Mouse (Mus musculus) c-Kit-negative CD71-positive TER-119-positive erythroid progenitor cells, embryonic 14.5 days (primary cell): ENCODE measurements around the gene Abhd4.

Experiments
- DNase-seq: peaks from one replicate; pipeline ENCODE4 v3.0.0-alpha.2; 2013; ENCODE audit warnings: low read depth, low spot score

Abhd4 gene

DNA sequence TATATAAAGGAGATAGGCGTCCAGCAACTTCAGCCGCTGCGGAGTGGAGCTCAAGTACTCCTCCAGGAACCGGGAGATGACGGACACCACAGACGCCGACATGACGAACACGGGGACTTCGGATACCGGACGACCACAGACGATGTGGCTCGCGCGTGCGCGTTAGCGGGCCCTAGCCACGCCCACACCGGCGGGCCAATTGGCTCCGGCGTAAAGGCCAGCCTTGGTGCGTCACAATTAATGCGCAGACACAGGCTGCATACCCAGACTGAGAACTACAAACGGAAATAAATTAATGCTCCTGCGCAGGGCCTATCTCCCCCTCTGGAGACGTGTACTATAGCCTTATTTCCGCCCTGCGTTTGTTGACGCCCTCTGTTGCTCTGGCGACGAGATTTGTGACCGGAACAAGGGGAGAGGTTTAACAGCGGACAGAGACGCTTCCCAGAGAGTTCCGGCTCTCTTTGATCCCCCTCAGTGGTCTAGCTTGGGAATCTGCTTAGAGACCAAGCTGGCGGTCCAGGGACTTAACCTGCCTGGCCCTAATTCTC, at the start of gene Abhd4, which contains the start of gene Dad1:
Gene Abhd4, plus strand, starts transcription at position 448 of the 551 bp plus-strand sequence.
Gene Dad1, minus strand, starts transcription at position 364 of the 551 bp plus-strand sequence.
- DNase-seq: peak; percentile 92

DNA sequence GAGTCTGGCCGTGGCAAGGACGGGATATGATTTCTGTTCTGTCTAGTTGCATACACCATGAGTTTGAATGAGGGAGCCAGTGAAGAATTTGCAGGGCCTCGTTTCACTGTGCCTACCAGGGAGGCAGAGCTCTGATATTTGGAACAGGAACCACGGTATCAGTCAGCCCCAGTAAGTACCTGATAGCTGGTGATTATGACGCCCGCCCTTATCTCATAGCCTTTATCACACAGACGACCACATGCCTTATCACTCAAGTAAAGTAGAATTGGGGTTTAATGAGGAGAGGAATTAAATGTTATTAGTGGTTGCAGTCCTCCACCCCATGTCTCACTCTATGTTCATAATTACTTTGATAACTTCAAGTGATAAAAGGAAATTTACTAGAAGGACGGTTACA, 49.7 kb upstream of the Abhd4 start:
- no peak for DNase-seq

DNA sequence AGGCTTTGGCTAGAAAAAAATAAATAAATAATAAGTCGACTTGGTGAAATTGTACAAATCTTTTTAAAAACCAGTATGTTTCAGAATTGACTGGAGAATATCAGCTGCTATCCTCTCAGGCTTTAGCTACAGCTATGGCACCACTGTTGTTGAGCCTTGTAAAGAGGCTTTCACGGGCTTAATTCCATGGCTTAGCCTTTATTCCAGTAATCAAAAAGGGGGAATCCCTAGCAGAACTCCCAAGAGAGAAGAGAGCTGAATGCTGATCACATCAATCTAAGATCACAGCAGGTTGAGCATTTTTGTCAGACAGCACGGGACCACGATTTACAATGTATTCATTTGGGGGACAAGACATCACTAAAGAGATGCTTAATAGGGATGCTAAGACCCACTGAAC, 49.2 kb upstream of the Abhd4 start:
- no peak for DNase-seq

DNA sequence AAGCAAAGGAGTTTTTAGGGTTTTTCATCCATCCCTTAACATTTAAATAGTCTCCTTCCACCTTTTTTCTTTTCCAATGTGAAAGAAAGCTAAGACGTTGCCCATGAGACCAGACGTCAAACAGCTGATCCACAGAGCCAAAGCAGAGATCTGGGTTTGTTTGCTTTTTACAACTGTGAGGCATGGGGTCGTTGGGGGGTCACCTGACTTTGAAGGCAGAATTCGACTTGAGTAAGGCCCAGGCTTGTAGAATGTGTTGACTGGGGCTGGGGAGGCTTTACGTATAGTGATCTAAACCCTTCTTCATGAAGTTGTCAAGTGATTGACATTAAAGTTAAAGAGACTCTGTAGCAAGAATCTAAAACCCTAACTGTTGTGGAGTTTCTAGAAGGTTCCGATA, 48.1 kb upstream of the Abhd4 start:
- no peak for DNase-seq

DNA sequence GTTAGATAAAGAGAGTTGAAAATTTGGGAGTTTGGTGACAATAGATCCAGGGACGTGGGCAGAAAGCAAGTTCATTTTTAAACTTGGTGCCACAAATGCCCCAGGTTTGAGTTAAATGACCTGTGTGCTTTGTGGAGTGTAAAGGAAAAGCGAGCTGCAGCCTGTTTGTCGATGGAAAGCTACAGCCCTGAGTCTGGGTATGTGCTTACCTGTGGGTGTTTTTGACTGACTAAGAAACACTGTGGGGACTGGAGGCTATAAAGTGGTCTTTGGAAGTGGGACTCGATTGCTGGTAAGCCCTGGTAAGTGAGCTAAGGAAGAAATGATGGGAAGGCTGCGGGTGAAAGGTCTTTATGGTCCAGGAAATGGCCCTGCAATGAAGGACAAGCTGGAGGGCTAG, 47.7 kb upstream of the Abhd4 start:
- no peak for DNase-seq

DNA sequence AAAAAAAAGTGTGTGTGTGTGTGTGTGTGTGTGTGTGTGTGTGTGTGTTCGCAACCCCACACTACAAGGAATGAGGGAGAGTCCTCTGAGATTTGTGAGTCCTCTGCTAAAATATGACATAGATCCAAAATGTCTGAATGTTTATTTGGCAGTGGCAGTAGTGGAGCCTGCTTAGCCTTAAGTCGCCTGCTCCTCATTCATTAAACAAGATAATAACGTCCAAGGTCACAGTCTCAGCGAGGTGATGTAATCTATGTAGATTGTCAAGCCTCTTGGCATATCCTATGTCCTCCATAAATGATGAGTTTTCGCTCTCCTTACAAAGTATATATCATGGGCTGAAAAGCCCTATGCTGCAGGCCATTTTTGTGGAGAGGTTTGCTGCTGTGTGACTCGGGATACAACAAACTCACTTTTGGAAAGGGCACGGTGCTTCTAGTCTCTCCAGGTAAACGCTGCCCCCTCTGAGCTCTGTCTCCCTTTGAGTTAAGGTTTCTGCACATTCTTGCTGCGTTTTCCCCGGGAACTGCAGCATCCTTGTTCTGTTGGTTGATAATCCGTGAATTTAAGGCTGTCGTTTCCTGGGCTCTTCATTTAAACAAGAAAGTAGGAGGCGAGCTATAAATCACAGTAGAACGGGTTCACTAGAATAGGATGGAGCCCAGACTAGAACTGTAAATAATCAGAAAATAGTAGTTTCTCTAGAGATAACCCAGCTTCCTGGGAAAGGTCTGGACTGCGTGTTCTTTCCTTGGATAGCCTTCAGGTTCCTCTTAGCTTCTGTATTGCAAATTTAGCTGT, 47.0 kb upstream of the Abhd4 start:
- no peak for DNase-seq

DNA sequence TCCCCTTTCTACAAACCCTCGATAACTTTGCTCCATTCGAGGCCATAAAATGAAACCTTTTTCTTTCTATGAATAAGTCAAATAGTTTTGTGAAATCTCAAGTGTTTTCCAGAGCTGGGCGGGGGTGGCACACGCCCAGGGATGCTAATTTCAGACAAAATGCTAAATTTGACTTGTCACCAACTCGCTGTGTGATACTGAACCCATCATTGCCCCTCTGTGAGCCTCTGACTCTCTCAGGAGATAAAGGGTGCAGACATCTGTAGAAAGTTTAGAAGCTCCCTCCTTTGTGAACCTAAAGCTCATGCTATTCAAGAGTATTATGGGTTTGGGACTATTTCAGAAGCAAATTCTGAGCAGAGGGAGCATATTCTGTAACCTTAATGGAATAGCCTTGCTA, 46.1 kb upstream of the Abhd4 start:
- no peak for DNase-seq

DNA sequence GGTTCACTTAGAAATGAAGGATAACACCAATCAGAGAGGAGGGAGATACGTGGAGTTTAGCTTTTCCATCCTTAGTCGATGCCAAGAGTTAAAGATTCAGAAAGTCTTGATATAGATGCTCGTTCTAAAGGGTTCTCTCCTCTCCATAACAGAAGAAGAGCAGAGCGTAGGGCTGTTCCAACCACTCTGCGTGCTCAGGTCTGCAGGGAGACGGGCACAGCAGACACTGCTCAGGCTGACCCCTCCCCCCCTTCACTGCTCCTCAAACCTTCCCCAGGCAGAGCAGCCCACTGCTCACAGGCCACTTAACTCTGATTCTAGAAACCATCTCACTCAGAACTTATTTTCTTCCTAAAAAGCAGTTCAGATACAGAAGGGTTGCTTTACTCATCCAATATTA, 45.2 kb upstream of the Abhd4 start:
- no peak for DNase-seq

DNA sequence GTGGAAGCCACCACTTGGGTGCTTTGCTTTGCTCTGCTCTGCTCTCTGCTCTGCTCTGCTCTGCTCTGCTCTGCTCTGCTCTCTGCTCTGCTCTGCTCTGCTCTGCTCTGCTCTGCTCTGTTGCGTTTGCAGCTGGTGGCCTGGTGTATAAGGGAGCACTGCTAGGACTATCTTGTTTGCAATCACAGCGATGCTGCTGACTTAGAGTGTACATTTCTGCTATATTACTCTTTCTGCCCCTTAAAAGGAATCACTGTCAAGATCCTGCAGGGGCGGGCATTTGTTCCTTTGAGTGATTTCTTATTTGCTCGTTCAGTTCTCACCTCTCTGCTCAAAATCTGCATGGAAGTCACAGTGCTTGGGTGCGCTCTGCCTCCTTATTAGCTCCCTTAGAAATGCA, 44.1 kb upstream of the Abhd4 start:
- DNase-seq: no peak

DNA sequence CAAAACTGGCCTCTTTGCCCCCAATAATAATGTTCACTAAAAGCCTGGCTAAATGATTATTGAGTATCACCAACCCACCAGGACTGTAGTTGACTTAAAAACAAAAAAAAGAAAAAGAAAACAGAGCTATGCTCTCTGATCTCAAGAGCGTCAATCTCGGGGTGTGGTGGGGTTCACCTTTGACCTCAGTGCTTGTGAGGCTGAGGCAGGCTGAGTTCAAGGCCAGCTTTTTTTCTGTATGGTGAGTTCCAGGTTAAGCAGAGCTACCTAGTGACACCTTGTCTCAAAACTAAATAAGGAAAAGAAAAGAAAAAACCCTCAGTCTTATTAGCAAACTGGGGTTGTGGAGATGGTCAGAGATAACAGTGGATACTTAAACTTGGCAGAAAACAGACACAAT, 43.6 kb upstream of the Abhd4 start:
- no peak for DNase-seq

DNA sequence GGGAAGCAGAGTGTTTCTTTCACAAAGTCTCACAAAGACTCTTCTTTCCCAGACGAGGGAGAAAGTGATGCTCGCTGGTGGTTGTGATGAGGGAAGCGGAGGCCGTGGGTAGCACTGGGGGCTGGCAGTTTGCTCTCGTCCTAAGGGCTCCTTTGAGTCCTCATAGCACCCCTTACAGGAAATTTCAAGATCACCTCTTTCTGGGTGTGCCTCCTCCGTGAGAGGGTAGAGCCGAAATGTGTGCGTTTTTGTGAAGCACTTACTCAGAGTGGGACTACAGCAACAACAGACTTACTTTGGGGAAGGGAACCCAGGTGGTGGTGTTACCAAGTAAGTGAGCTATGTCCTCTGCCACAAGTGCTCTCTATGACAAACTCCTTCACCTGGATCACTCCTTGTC, 42.8 kb upstream of the Abhd4 start:
- DNase-seq: no peak

DNA sequence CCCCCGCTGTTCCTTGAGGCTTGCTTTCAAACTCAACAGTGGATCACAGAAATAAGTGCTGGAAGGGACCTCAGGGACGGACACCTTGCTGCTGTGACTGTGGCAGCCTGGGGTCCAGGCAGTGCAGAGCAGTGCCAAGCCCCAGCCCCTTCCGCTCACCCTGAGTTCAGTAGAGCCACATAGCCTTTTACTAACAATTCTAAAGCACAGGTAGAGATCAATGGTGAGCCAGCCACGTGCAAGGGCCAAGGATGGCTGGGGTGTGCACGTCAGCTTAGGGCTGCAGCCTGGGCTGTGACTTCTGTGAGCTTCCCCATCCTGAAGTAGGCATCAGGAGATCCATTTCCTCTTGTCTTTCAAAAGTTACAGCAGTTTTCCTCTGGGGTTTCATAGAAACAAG, 42.2 kb upstream of the Abhd4 start:
- no peak for DNase-seq

DNA sequence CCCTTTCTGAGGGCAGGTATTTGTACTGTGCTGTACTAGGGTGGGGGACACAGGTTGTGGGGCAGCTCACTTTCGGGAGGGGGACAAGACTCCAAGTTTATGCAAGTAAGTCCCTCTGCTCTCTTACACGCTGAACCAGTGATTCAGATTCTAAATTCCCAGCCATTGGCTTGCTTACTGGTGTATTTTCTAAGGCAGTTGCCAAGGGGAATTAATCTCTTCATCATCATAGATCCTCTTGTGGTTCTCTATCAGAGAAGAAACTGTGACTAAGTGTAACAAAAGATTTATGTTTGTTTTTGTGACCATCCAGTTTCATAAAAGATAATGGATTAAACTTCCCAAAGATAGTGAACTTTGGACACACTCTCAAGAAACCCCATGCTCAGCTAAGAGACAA, 40.3 kb upstream of the Abhd4 start:
- DNase-seq: no peak

DNA sequence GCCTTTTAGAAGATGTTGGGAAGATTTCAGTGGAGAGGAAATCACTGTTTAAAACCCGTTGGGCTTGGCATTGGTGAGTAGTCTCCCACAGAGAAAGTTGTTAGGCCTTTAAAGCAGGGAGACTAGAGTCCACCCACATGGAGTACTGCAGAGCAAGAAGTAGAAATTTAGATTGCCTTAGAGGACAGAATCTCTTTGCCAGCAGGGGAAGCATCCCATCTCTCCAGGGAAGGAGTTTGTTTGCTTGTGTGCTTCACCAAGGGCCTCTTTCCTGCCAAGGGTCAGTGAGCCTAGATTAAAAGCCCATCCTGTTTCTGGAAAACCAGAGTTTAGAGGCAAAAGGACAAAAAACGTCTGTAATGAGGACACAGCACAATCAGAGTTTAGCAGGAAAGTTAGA, 39.5 kb upstream of the Abhd4 start:
- DNase-seq: no peak

DNA sequence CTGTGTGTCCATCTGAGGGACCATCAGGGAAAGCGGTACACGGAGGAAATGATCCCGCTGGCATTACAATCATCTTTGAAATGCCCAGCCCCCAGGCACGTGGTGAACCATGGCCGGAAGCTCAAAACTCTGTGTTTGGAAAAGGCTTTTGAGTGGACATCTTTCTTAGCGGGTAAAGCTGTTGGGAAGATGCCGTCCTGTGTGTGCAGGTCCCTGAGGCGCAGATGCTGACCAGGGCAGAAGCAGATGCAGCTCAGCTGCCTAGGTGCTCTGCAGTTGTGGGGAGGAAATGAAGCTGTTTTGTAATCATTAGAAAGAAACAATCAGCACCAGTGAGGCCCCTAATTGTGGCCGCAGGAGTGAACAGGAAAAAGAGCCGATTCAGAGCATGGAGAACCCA, 39.1 kb upstream of the Abhd4 start:
- no peak for DNase-seq

DNA sequence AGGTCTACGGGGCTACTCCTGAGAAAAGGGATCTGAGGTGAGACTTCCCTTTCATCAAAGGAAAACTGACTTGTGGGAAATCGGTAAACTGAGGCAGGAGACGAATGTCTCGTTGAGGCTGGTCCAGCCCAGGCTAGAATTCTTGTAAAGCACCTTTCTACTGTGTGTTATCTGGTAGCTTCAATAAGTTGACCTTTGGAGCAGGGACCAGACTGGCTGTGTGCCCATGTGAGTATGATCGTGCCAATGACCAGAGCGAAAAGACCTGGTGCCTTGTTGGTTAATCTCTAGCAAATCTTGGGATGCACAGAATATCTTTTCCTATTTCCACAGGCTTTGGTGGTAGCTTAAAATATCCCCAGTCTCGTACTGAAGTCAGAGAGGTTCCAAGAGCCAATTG, 37.9 kb upstream of the Abhd4 start:
- DNase-seq: no peak

DNA sequence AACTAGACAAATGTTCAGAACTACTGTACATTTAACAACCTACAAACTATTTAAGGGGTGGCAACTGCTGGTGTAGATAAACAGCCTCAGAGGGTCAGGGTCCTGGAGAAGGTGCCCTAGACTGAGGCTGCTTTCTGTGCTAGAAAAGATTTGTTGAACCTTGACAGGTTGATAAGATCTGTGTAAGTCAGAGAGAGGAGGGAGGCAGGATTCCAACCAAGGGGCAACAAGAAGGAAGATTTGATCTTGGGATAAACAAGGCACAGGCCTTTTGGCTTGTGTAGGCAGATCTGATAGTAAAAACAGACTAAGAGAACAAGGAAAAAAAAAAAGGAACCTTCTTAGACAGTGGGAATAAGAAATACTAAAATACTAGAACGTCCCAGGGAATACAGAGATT, 35.8 kb upstream of the Abhd4 start:
- no peak for DNase-seq

DNA sequence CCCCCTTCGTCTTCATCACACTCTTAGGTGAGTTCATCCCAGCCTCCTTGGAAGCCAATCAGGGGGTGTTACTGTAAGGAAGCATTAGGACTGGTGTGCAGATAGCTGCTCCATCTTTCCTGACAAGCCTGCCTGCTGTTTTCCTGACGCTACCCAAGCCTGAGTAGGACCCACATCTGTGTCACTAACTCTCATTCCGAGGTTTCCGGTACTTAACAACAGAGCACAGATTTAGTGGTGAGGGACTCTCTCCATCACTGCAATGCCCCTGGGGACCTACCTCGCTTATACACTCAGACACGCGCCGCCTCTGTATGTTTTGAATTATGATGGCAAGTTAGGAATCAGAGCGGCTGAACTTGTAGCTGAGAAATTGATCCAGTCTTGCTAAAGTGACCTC, 35.3 kb upstream of the Abhd4 start:
- DNase-seq: no peak

DNA sequence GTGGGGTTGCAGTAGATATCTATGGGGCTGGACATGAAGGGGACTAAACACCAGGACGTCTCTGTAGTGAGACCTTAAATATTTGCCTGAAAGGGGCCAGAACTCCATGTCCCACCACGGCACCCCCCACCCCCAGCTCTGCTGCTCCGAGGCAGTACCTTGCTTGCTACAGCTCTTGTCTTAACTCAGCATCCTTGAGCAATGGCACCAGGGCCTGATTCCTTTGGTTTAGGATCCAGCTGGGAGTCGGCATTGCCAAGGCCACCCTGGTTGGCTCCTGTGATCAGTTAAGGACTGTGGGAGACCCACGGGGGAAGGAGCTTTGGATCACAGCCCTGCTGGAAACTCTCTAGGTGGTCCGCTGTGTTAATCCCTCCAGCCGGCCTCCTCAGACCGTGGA, 34.7 kb upstream of the Abhd4 start:
- no peak for DNase-seq

DNA sequence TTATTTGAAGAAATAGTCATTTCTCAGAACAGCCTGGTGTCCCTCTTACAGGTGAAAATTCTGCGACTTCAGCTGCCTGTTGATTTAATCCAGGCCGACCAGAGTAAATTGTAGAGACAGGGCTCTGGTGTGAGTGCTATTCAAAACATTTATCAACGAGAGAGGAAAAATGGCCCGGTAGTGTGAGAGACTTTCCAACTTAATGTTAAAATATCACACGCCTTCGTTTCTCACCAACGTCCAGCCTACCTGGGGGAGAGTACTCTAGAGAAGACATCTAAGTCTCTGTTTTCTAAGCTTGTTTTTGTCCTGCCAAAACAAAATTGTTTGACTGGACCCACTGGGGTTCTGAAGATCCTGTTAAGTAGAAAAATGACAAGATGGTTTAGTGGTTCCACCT, 34.1 kb upstream of the Abhd4 start:
- no peak for DNase-seq

DNA sequence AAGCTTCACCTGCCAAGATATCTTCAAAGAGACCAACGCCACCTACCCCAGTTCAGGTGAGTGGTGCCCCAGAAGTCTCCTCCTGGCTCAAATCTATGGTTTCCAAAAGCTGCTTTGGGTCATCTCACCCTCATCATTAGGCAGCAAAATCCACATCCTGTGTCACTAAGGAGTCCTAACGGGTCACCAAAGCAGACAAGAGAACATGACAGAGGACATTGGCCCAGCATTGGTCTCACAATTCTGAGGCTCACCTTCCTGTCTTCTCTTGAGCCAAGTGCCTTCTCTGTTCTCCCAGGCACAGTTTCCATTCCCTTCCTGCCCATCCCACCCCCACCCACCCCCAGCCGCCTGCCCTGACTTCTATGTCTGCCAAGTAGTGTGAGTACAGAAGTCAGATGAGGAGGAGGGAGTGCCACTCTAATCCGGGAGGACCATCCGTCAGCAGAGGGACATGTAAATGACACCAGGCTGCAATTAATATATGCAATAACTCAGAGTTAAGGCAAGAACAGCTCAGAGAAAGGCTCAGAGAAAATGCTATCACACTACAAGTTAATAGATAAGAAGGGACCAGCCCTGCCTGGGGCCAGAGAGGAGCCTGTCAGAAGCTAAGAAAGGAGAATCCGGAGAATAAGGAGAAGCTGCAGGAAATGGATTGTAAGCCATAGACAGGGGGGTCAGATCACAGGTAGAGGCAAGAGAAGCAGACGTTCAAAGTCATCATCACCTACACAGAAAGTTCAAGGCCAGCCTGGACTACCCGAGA, 33.1 kb upstream of the Abhd4 start:
- no peak for DNase-seq

DNA sequence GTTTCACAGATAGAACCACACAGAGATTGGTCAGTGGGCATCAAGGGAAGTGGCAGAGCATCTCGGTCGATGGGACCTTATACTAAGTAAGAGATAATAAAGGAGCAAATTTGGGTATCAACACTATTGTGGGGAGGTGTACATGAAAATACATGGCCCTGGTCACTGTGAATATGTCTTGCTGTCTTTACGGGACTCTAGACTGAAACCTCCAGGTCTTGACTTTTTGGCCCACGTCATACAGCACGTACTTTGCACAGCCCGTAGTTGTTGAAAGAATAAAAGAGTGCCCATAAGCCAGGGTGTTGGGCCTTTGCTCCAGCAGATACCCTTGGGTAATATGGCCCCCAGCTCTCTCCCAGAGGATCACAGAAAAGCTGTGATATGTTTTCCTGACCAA, 32.3 kb upstream of the Abhd4 start:
- no peak for DNase-seq

DNA sequence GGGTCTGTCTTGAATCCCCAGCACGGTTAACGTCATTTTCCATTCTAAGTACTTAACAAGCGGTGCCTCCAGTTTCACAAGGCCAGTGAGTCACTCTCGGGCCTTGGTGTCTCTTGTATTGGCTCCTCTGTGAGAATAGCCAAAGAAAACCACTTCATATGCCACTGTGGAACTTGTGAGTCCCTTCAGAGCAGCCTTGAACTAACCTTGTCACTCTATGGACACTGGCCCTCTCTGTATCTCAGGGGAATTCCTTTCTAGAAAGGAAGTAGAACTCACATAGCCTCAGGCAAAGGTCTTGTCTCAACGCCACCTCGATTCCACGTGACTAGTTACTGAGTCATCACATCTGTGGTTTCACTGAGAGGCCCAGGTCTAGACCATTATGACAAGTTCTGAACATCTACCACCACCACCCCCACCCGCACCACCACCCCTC, 31.7 kb upstream of the Abhd4 start:
- no peak for DNase-seq
